Mouse (Mus musculus) CH12.LX (cell line): ENCODE measurements around the gene Gm867. TPM values are rescaled to one million over a fixed set of nuclear protein-coding genes. Genes with fewer than 3 reads are reported as not detected.

Source experiments
- DNase-seq: peaks from one replicate; pipeline ENCODE4 v3.0.0-alpha.2; 2013; ENCODE audit errors: extremely low read depth
- H3K27ac ChIP-seq: 2 replicates; pipeline ENCODE4 v1.5.1; 2012; ENCODE audit warnings: low read depth, mild to moderate bottlenecking, control low read depth, moderate library complexity; ENCODE audit not compliant: insufficient read depth
- H3K27me3 ChIP-seq: replicated peaks from 2 replicates; pipeline ENCODE3; 2012; ENCODE audit warnings: inconsistent platforms
- H3K36me3 ChIP-seq, 2 experiments: replicated peaks in 1 of 2; 2 replicates each; pipeline versions ENCODE3 to v1.6.1; 2012; ENCODE audit warnings: inconsistent platforms in 1 of 2, low read length in 1 of 2, mild to moderate bottlenecking in 1 of 2, mixed read lengths in 1 of 2, moderate library complexity in 1 of 2; ENCODE audit not compliant: control insufficient read depth in 1 of 2, insufficient read depth in 1 of 2
- H3K4me1 ChIP-seq, 2 experiments: 2 replicates each; pipeline ENCODE4 v1.6.1; 2012; ENCODE audit warnings: inconsistent platforms in 1 of 2, moderate library complexity in 1 of 2; ENCODE audit not compliant: insufficient read depth in 2 of 2, control insufficient read depth in 1 of 2
- H3K4me2 ChIP-seq: 2 replicates; pipeline ENCODE4 v1.6.1; 2012; ENCODE audit warnings: low read depth, mild to moderate bottlenecking, control low read depth; ENCODE audit not compliant: poor library complexity, insufficient read depth, severe bottlenecking
- H3K4me3 ChIP-seq, 3 experiments: fragments of 150-350 bp in 1 of 3; sonication (generic) in 1 of 3; replicated peaks in 1 of 3; 2 replicates each; pipeline versions ENCODE3 to v1.5.1; 2011 to 2012; ENCODE audit warnings: low read depth in 2 of 3, low read length in 2 of 3, mild to moderate bottlenecking in 2 of 3, moderate library complexity in 2 of 3, control low read depth in 1 of 3, improper control_type of control experiment in 1 of 3, inconsistent platforms in 1 of 3, mixed read lengths in 1 of 3; ENCODE audit not compliant: poor library complexity in 1 of 3
- H3K79me2 ChIP-seq: replicated peaks from 2 replicates; pipeline ENCODE4 v1.6.1; 2012; ENCODE audit warnings: mild to moderate bottlenecking, moderate library complexity; ENCODE audit not compliant: control insufficient read depth, poor library complexity, insufficient read depth, severe bottlenecking; ENCODE audit errors: extremely low read depth
- H3K9ac ChIP-seq: 2 replicates; pipeline ENCODE4 v1.6.1; 2012; ENCODE audit warnings: low read depth, mild to moderate bottlenecking, control low read depth, moderate library complexity; ENCODE audit not compliant: insufficient read depth
- H3K9me3 ChIP-seq: replicated peaks from 2 replicates; pipeline ENCODE3; 2012; ENCODE audit warnings: low read length, inconsistent platforms, mixed read lengths
- BHLHE40 ChIP-seq: IDR thresholded peaks from 2 replicates; pipeline ENCODE4 v1.6.1; 2011; ENCODE audit warnings: mild to moderate bottlenecking, low read depth, low read length, improper control_type of control experiment
- CHD1 ChIP-seq: IDR thresholded peaks from 2 replicates; pipeline ENCODE4 v1.6.1; 2012; ENCODE audit warnings: low read depth, low read length, improper control_type of control experiment, inconsistent platforms
- CHD2 ChIP-seq: IDR thresholded peaks from 2 replicates; pipeline ENCODE4 v1.6.1; 2011; ENCODE audit warnings: low read length, improper control_type of control experiment
- CTCF ChIP-seq, 2 experiments: IDR thresholded peaks in 1 of 2; conservative IDR thresholded peaks in 1 of 2; 2 replicates each; pipeline ENCODE4 v1.5.1; 2011 to 2012; ENCODE audit warnings: low read depth in 2 of 2, low read length in 2 of 2, improper control_type of control experiment in 1 of 2, inconsistent platforms in 1 of 2, mild to moderate bottlenecking in 1 of 2, moderate library complexity in 1 of 2
- EP300 ChIP-seq: IDR thresholded peaks from 2 replicates; pipeline ENCODE4 v1.6.1; 2011; ENCODE audit warnings: low read length, improper control_type of control experiment
- ETS1 ChIP-seq: conservative IDR thresholded peaks from 2 replicates; pipeline ENCODE4 v1.6.1; 2012; ENCODE audit warnings: low read depth, mild to moderate bottlenecking, inconsistent platforms, low read length, improper control_type of control experiment, moderate library complexity
- GABPA ChIP-seq: IDR thresholded peaks from 2 replicates; pipeline ENCODE4 v1.6.1; 2012; ENCODE audit warnings: low read depth, low read length, improper control_type of control experiment, inconsistent platforms; ENCODE audit not compliant: insufficient replicate concordance
- IRF4 ChIP-seq: IDR thresholded peaks from 2 replicates; pipeline ENCODE4 v1.6.1; 2014; ENCODE audit warnings: low read depth, mild to moderate bottlenecking, inconsistent platforms, low read length, improper control_type of control experiment
- JUND ChIP-seq: conservative IDR thresholded peaks from 2 replicates; pipeline ENCODE4 v1.6.1; 2011; ENCODE audit warnings: low read depth, low read length, improper control_type of control experiment
- KAT2A ChIP-seq: IDR thresholded peaks from 2 replicates; pipeline ENCODE4 v1.6.1; 2012; ENCODE audit warnings: low read length, improper control_type of control experiment, inconsistent platforms; ENCODE audit not compliant: insufficient replicate concordance
- MAFK ChIP-seq: IDR thresholded peaks from 2 replicates; pipeline ENCODE4 v1.6.1; 2011; ENCODE audit warnings: low read length, improper control_type of control experiment; ENCODE audit not compliant: insufficient replicate concordance
- MAX ChIP-seq: IDR thresholded peaks from 2 replicates; pipeline ENCODE4 v1.6.1; 2011; ENCODE audit warnings: low read length, improper control_type of control experiment
- MAZ ChIP-seq: IDR thresholded peaks from 2 replicates; pipeline ENCODE4 v1.6.1; 2012; ENCODE audit warnings: low read depth, mild to moderate bottlenecking, inconsistent platforms, low read length, improper control_type of control experiment, moderate library complexity
- MEF2A ChIP-seq: IDR thresholded peaks from 2 replicates; pipeline ENCODE4 v1.6.1; 2014; ENCODE audit warnings: low read depth, mild to moderate bottlenecking, inconsistent platforms, low read length, improper control_type of control experiment, borderline replicate concordance
- MXI1 ChIP-seq: IDR thresholded peaks from 2 replicates; pipeline ENCODE4 v1.6.1; 2011; ENCODE audit warnings: mild to moderate bottlenecking, low read depth, low read length, improper control_type of control experiment
- POLR2A ChIP-seq: IDR thresholded peaks from 2 replicates; pipeline ENCODE4 v1.6.1; 2011; ENCODE audit warnings: low read depth, mild to moderate bottlenecking, improper control_type of control experiment, low read length
- POLR2AphosphoS2 ChIP-seq: IDR thresholded peaks from 2 replicates; pipeline ENCODE4 v1.6.1; 2011; ENCODE audit warnings: low read depth, low read length, improper control_type of control experiment
- RAD21 ChIP-seq: IDR thresholded peaks from 2 replicates; pipeline ENCODE4 v1.6.1; 2011; ENCODE audit warnings: low read depth, mild to moderate bottlenecking, low read length, improper control_type of control experiment, moderate library complexity
- RCOR1 ChIP-seq: conservative IDR thresholded peaks from 2 replicates; pipeline ENCODE4 v1.6.1; 2012; ENCODE audit warnings: low read depth, mild to moderate bottlenecking, inconsistent platforms, low read length, improper control_type of control experiment
- TBP ChIP-seq: conservative IDR thresholded peaks from 2 replicates; pipeline ENCODE4 v1.6.1; 2011; ENCODE audit warnings: low read depth, low read length, improper control_type of control experiment
- TCF12 ChIP-seq: IDR thresholded peaks from 2 replicates; pipeline ENCODE4 v1.6.1; 2014; ENCODE audit warnings: low read depth, mild to moderate bottlenecking, inconsistent platforms, low read length, improper control_type of control experiment
- USF1 ChIP-seq: IDR thresholded peaks from 2 replicates; pipeline ENCODE4 v1.6.1; 2014; ENCODE audit warnings: low read depth, mild to moderate bottlenecking, inconsistent platforms, low read length, improper control_type of control experiment
- USF2 ChIP-seq: conservative IDR thresholded peaks from 2 replicates; pipeline ENCODE4 v1.6.1; 2011; ENCODE audit warnings: low read depth, low read length, improper control_type of control experiment
- ZC3H11A ChIP-seq: IDR thresholded peaks from 2 replicates; pipeline ENCODE4 v1.6.1; 2012; ENCODE audit warnings: low read depth, mild to moderate bottlenecking, inconsistent platforms, low read length, improper control_type of control experiment
- ZKSCAN1 ChIP-seq: IDR thresholded peaks from 2 replicates; pipeline ENCODE4 v1.6.1; 2012; ENCODE audit warnings: low read depth, inconsistent platforms, low read length, improper control_type of control experiment, borderline replicate concordance
- ZMIZ1 ChIP-seq: IDR thresholded peaks from 2 replicates; pipeline ENCODE4 v1.6.1; 2012; ENCODE audit warnings: low read depth, mild to moderate bottlenecking, inconsistent platforms, low read length, improper control_type of control experiment
- dilution Hi-C: fragments of 300-500 bp; cut with MboI; formaldehyde crosslinking; loops from 2 replicates; pipeline ENCODE4 v1.14.3; 2020; ENCODE audit warnings: low sequenced_read_pairs; ENCODE audit not compliant: extremely low pct_unique_long_range_greater_than_20kb, extremely low pct_ligation_motif_present
- in situ Hi-C: fragments of 300-500 bp; cut with MboI; formaldehyde crosslinking; loops from 3 replicates; pipeline ENCODE4 v1.14.3; 2019; ENCODE audit warnings: low sequenced_read_pairs, low pct_ligation_motif_present, low pct_unique_long_range_greater_than_20kb, mixed read lengths
- polyA plus RNA-seq: library from polyadenylated mRNA; unstranded; fragments of >175 nt; gene quantifications from 2 replicates; pipeline ENCODE4 v1.2.1, GENCODE M21; 2012; ENCODE audit warnings: low read depth; ENCODE audit not compliant: insufficient read length
- total RNA-seq, 2 experiments: library from RNA; depleted of rRNA; stranded (reverse); fragments of 300-350 nt in 1 of 2; fragments of >200 nt in 1 of 2; gene quantifications; 2 replicates each; pipeline ENCODE4 v1.2.3; 2012 to 2014

Gene Gm867
- total and polyA plus RNA-seq, 3 experiments, result 0.42 to 3.5 TPM; not detected in 1

- TF ChIP-seq RCOR1 (no peak; the same call in 1 of the 2 replicates), JUND (no peak), MAX (0 out of 2 replicates have a peak, but pooled peaks have one; percentile 25), ZKSCAN1 (no peak), ZMIZ1 (0 out of 2 replicates have a peak, but pooled peaks have one; percentile 15), RAD21 (no peak), KAT2A (peak; percentile 59; the same call in 1 of the 2 replicates), MAFK (0 out of 2 replicates have a peak, but pooled peaks have one; percentile 25), GABPA (no peak), ZC3H11A (no peak), CHD2 (peak; percentile 72), EP300 (peak; percentile 77)
Observed at GRCm38 (mm10) chr10:75949053-75950045, 8.9 kb upstream of the Gm867 start (continued).

DNA sequence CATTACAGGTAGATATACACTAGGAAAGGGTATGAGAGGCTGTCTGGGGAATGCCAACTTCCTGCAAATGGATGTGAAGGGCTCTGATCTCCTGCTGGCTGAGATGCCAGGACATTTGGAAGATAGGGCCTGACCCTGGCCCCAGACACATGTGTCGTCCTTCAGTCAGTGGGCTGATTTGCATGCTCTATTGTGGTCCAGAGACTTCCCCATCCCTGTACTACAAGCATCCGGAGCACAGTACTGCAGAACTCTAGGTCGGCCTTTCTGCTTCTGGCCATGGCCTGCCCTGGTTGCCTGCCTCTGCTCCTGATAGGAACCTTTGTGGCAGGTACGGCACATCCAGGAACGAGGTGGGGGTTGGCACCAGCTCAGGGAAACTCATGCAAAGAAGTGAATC lies 7.6 kb upstream of the Gm867 start:
- TF ChIP-seq CTCF (conservative IDR thresholded peaks at IDR 0.05 in 1 of 2, IDR thresholded peaks at IDR 0.05 in 1 of 2; ENCODE audit: low read depth in 2 of 2, low read length in 2 of 2), result no peak
- TF ChIP-seq USF2, result no peak
- 0 out of 2 replicates have a peak, but pooled peaks have one; percentile 34 for TF ChIP-seq TCF12
- no peak for TF ChIP-seq MAZ
- peak; percentile 31; the same call in 1 of the 2 replicates for TF ChIP-seq BHLHE40
- no peak for TF ChIP-seq MEF2A
- peak; percentile 50; the same call in 1 of the 2 replicates for TF ChIP-seq EP300
- 0 out of 2 replicates have a peak, but pooled peaks have one; percentile 20 for TF ChIP-seq TBP
- TF ChIP-seq CHD1, result no peak
- TF ChIP-seq ETS1, result peak; percentile 34; the same call in 1 of the 2 replicates
- TF ChIP-seq USF1, result no peak
- peak; percentile 39; the same call in 1 of the 2 replicates for TF ChIP-seq IRF4
- no peak for TF ChIP-seq POLR2AphosphoS2
- TF ChIP-seq ZKSCAN1, result no peak
- TF ChIP-seq MXI1, result no peak
- TF ChIP-seq POLR2A, result peak; percentile 45; the same call in 1 of the 2 replicates
- H3K9me3 ChIP-seq, result no peaks in the 10 kb centered on the region
- H3K4me1 ChIP-seq, result peaks cover 30 to 59% of the 10 kb centered on the region in 2 experiments
- peak overlapping the region; percentile 4; the same call in 1 of the 2 replicates for H3K9ac ChIP-seq
- dilution Hi-C loops, result no loop called here
- H3K79me2 ChIP-seq, result no peaks in the 10 kb centered on the region
- no peaks in the 10 kb centered on the region for H3K27me3 ChIP-seq
- peak overlapping the region in 2 of 3 experiments; percentile 39 to 43 for H3K4me3 ChIP-seq
- H3K4me2 ChIP-seq, result peak overlapping the region; percentile 85; the same call in 1 of the 2 replicates
- no peaks in the 10 kb centered on the region for H3K36me3 ChIP-seq
- H3K27ac ChIP-seq, result peak overlapping the region; percentile 12; the same call in 1 of the 2 replicates
- peak; percentile 57 for DNase-seq
- in situ Hi-C loops, result no loop called here
